In the genomic region with DNA sequence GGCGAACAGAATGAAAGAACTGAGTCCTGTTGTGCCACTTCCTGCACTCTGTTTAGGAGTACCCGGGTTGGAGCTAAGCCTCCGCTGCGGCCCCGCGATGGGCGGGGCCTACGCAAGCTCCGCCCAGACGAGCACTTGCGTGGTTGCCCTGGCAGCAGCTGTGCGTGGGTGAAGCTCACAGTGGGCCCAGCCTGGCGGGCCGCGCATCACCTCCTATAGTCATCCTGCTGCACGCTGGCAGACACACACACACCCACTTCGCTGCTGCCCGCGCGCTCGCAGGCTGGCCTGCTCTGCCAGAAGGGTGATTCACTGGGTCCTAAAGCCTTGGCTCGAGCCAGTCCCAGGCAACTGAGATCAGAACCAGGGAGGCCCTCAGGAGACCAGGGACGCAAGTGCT, we compare ENCODE assay signal across 8 mouse cellular contexts. TPM values are rescaled to one million over a fixed set of nuclear protein-coding genes. Genes with fewer than 3 reads are reported as not detected.
DNase-seq lines count a peak whose midpoint lies in the region; ATAC-seq and TF ChIP-seq lines count a peak whose summit lies in the region.

No protein-coding gene starts in this region.

- H3ac ChIP-seq in myocyte (ENCODE audit: control insufficient read depth, insufficient read length) = no peak overlapping the region

- no peaks in the 10 kb centered on the region for H3K27me3 ChIP-seq in forebrain, embryonic 15.5 days
- no peaks in the 10 kb centered on the region for H3K27me3 ChIP-seq in heart, postnatal 0 days (ENCODE audit: control insufficient read depth, insufficient read depth, low read length)
- H3K27me3 ChIP-seq in liver, adult 2 months (ENCODE audit: control insufficient read depth, insufficient read depth, low read length) = no peaks in the 10 kb centered on the region
- no peaks in the 10 kb centered on the region for H3K27me3 ChIP-seq in myocyte (ENCODE audit: control insufficient read depth, insufficient read depth, insufficient read length)

- H3K4me1 ChIP-seq in forebrain, embryonic 15.5 days = peaks cover 5% of the 10 kb centered on the region; the same call in 1 of the 2 replicates
- H3K4me1 ChIP-seq in heart, postnatal 0 days (ENCODE audit: control insufficient read depth, insufficient read depth) = no peaks in the 10 kb centered on the region
- H3K4me1 ChIP-seq in liver, adult 2 months (ENCODE audit: control insufficient read depth, insufficient read depth, low read length) = peaks cover 3% of the 10 kb centered on the region; the same call in 1 of the 2 replicates

- H3K9me3 ChIP-seq in forebrain, embryonic 15.5 days = no peaks in the 10 kb centered on the region
- H3K9me3 ChIP-seq in heart, postnatal 0 days (replicated peaks; ENCODE audit: control insufficient read depth, low read length) = no peaks in the 10 kb centered on the region

- peak overlapping the region; percentile 64 for H3K4me2 ChIP-seq in forebrain, embryonic 15.5 days (replicated peaks)
- peak overlapping the region; percentile 80 for H3K4me2 ChIP-seq in heart, postnatal 0 days (ENCODE audit: low read depth, low read length)
- H3K4me2 ChIP-seq in myocyte (ENCODE audit: low read depth) = peak overlapping the region; percentile 53

- peak overlapping the region; percentile 65 for H3K9ac ChIP-seq in forebrain, embryonic 15.5 days (replicated peaks)
- H3K9ac ChIP-seq in heart, postnatal 0 days (replicated peaks; ENCODE audit: low read depth, low read length) = no peak overlapping the region; the same call in 1 of the 2 replicates
- peak overlapping the region; percentile 26; the same call in 1 of the 2 replicates for H3K9ac ChIP-seq in liver, adult 2 months (ENCODE audit: low read depth, low read length)

- peak overlapping the region; percentile 65 for H3K27ac ChIP-seq in forebrain, embryonic 15.5 days (replicated peaks)
- H3K27ac ChIP-seq in heart, postnatal 0 days (ENCODE audit: low read depth) = no peak overlapping the region
- H3K27ac ChIP-seq in liver, adult 2 months (replicated peaks; ENCODE audit: insufficient read depth, low read depth, low read length) = no peak overlapping the region

- peak; percentile 100 for ATAC-seq in forebrain, embryonic 15.5 days (replicated peaks)
- ATAC-seq in heart, postnatal 0 days (ENCODE audit: insufficient read depth, low read depth) = peak; percentile 93

- no peaks in the 10 kb centered on the region for H3K36me3 ChIP-seq in forebrain, embryonic 15.5 days
- no peaks in the 10 kb centered on the region for H3K36me3 ChIP-seq in heart, postnatal 0 days (replicated peaks; ENCODE audit: control insufficient read depth, insufficient read depth, low read length)
- no peaks in the 10 kb centered on the region for H3K36me3 ChIP-seq in liver, adult 2 months (ENCODE audit: control insufficient read depth, insufficient read depth, low read length)
- no peaks in the 10 kb centered on the region for H3K36me3 ChIP-seq in myocyte (ENCODE audit: control insufficient read depth, insufficient read depth)

- no peak for TF ChIP-seq CTCF in heart, postnatal 0 days (IDR thresholded peaks at IDR 0.05; ENCODE audit: low read depth)
- no peak for TF ChIP-seq CTCF in liver, adult 2 months (IDR thresholded peaks at IDR 0.05; ENCODE audit: low read depth, low read length)

- under 1% methylated on average over 23 of the region's 23 CpGs for WGBS in forebrain, embryonic 15.5 days
- WGBS in heart, postnatal 0 days = 1% methylated on average over 23 of the region's 23 CpGs
- WGBS in liver, adult 2 months = under 1% methylated on average over 23 of the region's 23 CpGs

- peak overlapping the region; percentile 61 for H3K4me3 ChIP-seq in forebrain, embryonic 15.5 days
- H3K4me3 ChIP-seq in heart, postnatal 0 days (ENCODE audit: low read depth, low read length) = peak overlapping the region; percentile 50
- peak overlapping the region; percentile 62; the same call in 1 of the 2 replicates for H3K4me3 ChIP-seq in liver, adult 2 months (ENCODE audit: insufficient read depth, low read depth, low read length)
- H3K4me3 ChIP-seq in myocyte = no peak overlapping the region

- TF ChIP-seq EP300 in heart, postnatal 0 days (IDR thresholded peaks at IDR 0.05; ENCODE audit: low read depth) = no peak

- DNase-seq in Muller cell, postnatal 12 days (ENCODE audit: inconsistent ontology term) = peak; percentile 96
- peak; percentile 96 for DNase-seq in cerebellum, adult 11-12 months
- DNase-seq in heart, postnatal 0 days (ENCODE audit: low spot score) = peak; percentile 38
- DNase-seq in kidney, postnatal 14 days = peak; percentile 82
- peak; percentile 40 for DNase-seq in liver, adult 2 months (ENCODE audit: extremely low read depth, low read depth, low spot score)
- DNase-seq in testis, postnatal 10 days (ENCODE audit: low spot score) = peak; percentile 89

- TF ChIP-seq POLR2A in liver, adult 2 months (IDR thresholded peaks at IDR 0.05; ENCODE audit: extremely low read depth, insufficient read depth, low read length) = no peak
- TF ChIP-seq POLR2A in myocyte (IDR thresholded peaks at IDR 0.05; ENCODE audit: insufficient read length, low read depth) = no peak

- H3K79me2 ChIP-seq in liver, adult 2 months (ENCODE audit: control insufficient read depth, insufficient read depth, low read length) = no peaks in the 10 kb centered on the region
- no peaks in the 10 kb centered on the region for H3K79me2 ChIP-seq in myocyte (ENCODE audit: control insufficient read depth, insufficient read depth)

TF ChIP-seq in myocyte, 11 proteins besides CTCF, POLR2A, EP300 and RAD21:
- TF ChIP-seq USF1 (IDR thresholded peaks at IDR 0.05; ENCODE audit: low read depth) (no peak), MAX (IDR thresholded peaks at IDR 0.05; ENCODE audit: low read depth) (no peak), POLR2AphosphoS2 (IDR thresholded peaks at IDR 0.05; ENCODE audit: insufficient read length, low read depth) (no peak), MYOG (IDR thresholded peaks at IDR 0.05; ENCODE audit: control insufficient read depth in 1 of 3, insufficient read depth in 1 of 3, insufficient read length in 2 of 3, low read depth in 2 of 3) (peak in 2 of 3 experiments; percentile 42 to 62), REST (IDR thresholded peaks at IDR 0.05; ENCODE audit: insufficient read depth, insufficient read length) (no peak), MYOD1 (IDR thresholded peaks at IDR 0.05; ENCODE audit: control insufficient read depth in 1 of 3, insufficient read length in 2 of 3, low read depth in 2 of 3) (peak in 2 of 3 experiments; percentile 64 to 74), TCF3 (IDR thresholded peaks at IDR 0.05; ENCODE audit: insufficient read length, low read depth) (peak; percentile 37), TCF12 (IDR thresholded peaks at IDR 0.05; ENCODE audit: insufficient read depth, poor library complexity, severe bottlenecking) (no peak), SRF (IDR thresholded peaks at IDR 0.05; ENCODE audit: control insufficient read depth, insufficient read length, low read depth) (no peak)
TF ChIP-seq in myocyte: peak in this region for 3.

RNA-seq across cellular contexts. Expression of a gene that starts 30.3 kb away (rescaled TPM):
- 0.82 and 1.0 TPM in 2 replicates for polyA plus RNA-seq in forebrain, embryonic 15.5 days (2015; fragmentation: Nextera tagmentation; extraction: Ambion mirVana)
- not detected in 2 replicates for total RNA-seq in heart, postnatal 0 days (2014; rRNA removed; ENCODE audit: low replicate concordance)
- 0.04 and 0.19 TPM in 2 replicates for polyA plus RNA-seq in heart, postnatal 0 days (2015; fragmentation: Nextera tagmentation; extraction: Ambion mirVana)
- 0.09 and 0.27 TPM in 2 replicates for total RNA-seq in liver, adult 2 months (2014; rRNA removed)
- polyA plus RNA-seq in liver, adult 2 months (2012; rRNA removed) = not detected in 2 replicates
- 0.02 TPM for polyA plus RNA-seq in myocyte (2012; fragmentation: generic; extraction: Trizol)

Comparison
In these comparisons a context has a peak if more than half of its experiments do, and no peak if none do; other contexts are left out.
1. DNase-seq: peak in every context shown above with its lines; median percentile 96 in Muller cell, postnatal 12 days; 96 in cerebellum, adult 11-12 months; 89 in testis, postnatal 10 days; 82 in kidney, postnatal 14 days; 40 in liver, adult 2 months; 38 in heart, postnatal 0 days.